In the genomic region with DNA sequence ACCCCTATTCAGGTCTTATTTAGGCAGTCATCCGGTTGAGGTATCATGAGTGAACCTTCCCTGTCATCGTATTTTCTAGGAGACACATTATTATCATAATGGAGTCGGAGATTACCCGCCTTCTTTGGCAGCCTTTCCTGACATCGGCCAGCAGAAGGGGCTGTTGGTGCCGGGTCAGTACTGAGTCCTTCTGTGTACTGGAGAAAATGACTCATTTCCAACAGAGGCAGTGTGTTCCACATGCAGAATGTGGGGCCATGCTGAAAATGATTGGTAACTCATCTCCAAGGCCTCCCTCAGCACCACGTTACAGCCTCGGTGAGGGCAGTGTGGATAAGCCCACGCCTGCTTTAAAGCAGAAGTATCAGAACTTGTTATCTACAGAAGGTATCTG, we compare ENCODE assay signal across 16 mouse cellular contexts.
DNase-seq lines count a peak whose midpoint lies in the region; ATAC-seq lines count a peak whose summit lies in the region.
"Had no signal": no experiment of that assay in that cellular context is flagged by ENCODE, and none has a peak within 500 bp of the region (broad histone marks: within the 10 kb centered on the region; RNA-seq: fewer than 3 reads in every experiment).

No protein-coding gene starts in this region.

- H3K4me1 ChIP-seq in heart, embryonic 11.5 days (ENCODE audit: control insufficient read depth, insufficient read depth, low read length): peaks cover 2% of the 10 kb centered on the region; the same call in 1 of the 2 replicates
- peaks cover 80% of the 10 kb centered on the region for H3K4me1 ChIP-seq in liver, embryonic 13.5 days (replicated peaks)
- peaks cover 28% of the 10 kb centered on the region for H3K4me1 ChIP-seq in liver, embryonic 11.5 days (replicated peaks; ENCODE audit: control insufficient read depth, insufficient read depth, low read length)
- H3K4me1 ChIP-seq in liver, embryonic 16.5 days (ENCODE audit: control insufficient read depth, low read depth, low read length): peaks cover 65% of the 10 kb centered on the region
- no peaks in the 10 kb centered on the region for H3K4me1 ChIP-seq in forebrain, embryonic 11.5 days (replicated peaks; ENCODE audit: control insufficient read depth, insufficient read depth, low read length)
- H3K4me1 ChIP-seq: forebrain, embryonic 13.5 days; hindbrain, embryonic 13.5 days had no signal

- no peaks in the 10 kb centered on the region; the same call in 1 of the 2 replicates for H3K36me3 ChIP-seq in heart, embryonic 11.5 days (ENCODE audit: control insufficient read depth, insufficient read depth, low read length)
- H3K36me3 ChIP-seq in liver, embryonic 13.5 days: peaks cover 42% of the 10 kb centered on the region
- peaks cover 7% of the 10 kb centered on the region; the same call in 1 of the 2 replicates for H3K36me3 ChIP-seq in liver, embryonic 11.5 days (ENCODE audit: control insufficient read depth, insufficient read depth, low read length)
- H3K36me3 ChIP-seq in liver, embryonic 16.5 days (ENCODE audit: control insufficient read depth, insufficient read depth): peaks cover 16% of the 10 kb centered on the region
- H3K36me3 ChIP-seq in forebrain, embryonic 11.5 days (ENCODE audit: control insufficient read depth, insufficient read depth, low read length): no peaks in the 10 kb centered on the region
- H3K36me3 ChIP-seq: hindbrain, embryonic 13.5 days had no signal

- peak; percentile 93 for DNase-seq in heart, adult 11 months
- no peak for DNase-seq in liver, embryonic 13.5 days
- DNase-seq in liver, embryonic 11.5 days (ENCODE audit: low spot score): no peak
- DNase-seq in ZHBTc4 (ENCODE audit: low read depth, low spot score): peak; percentile 36
- DNase-seq in forebrain, embryonic 11.5 days (ENCODE audit: low spot score): no peak
- DNase-seq: cerebellum, adult 11-12 months; gastrocnemius, postnatal 25 days; kidney, postnatal 25 days; thymus, adult 18-20 months had no signal

- WGBS in heart, embryonic 11.5 days (ENCODE audit: insufficient replicate concordance): 77% methylated on average over 9 of the region's 9 CpGs
- WGBS in liver, embryonic 13.5 days (ENCODE audit: insufficient replicate concordance): 70% methylated on average over 9 of the region's 9 CpGs
- WGBS in liver, embryonic 11.5 days: 78% methylated on average over 9 of the region's 9 CpGs
- WGBS in liver, embryonic 16.5 days (ENCODE audit: insufficient replicate concordance): 69% methylated on average over 9 of the region's 9 CpGs
- WGBS in forebrain, embryonic 11.5 days: 77% methylated on average over 9 of the region's 9 CpGs

- H3K27me3 ChIP-seq in heart, embryonic 11.5 days (ENCODE audit: control insufficient read depth, insufficient read depth, low read length): no peaks in the 10 kb centered on the region
- H3K27me3 ChIP-seq in liver, embryonic 13.5 days: no peaks in the 10 kb centered on the region
- no peaks in the 10 kb centered on the region for H3K27me3 ChIP-seq in liver, embryonic 11.5 days (replicated peaks; ENCODE audit: control insufficient read depth, insufficient read depth, low read length)
- H3K27me3 ChIP-seq in liver, embryonic 16.5 days (ENCODE audit: control insufficient read depth, insufficient read depth, low read depth, low read length): no peaks in the 10 kb centered on the region
- no peaks in the 10 kb centered on the region for H3K27me3 ChIP-seq in forebrain, embryonic 11.5 days (ENCODE audit: control insufficient read depth, insufficient read depth, low read length)
- H3K27me3 ChIP-seq: forebrain, embryonic 13.5 days; hindbrain, embryonic 13.5 days had no signal

- H3K4me3 ChIP-seq in heart, embryonic 11.5 days (ENCODE audit: low read depth, low read length): no peak overlapping the region
- no peak overlapping the region for H3K4me3 ChIP-seq in liver, embryonic 13.5 days (replicated peaks)
- H3K4me3 ChIP-seq in liver, embryonic 11.5 days (ENCODE audit: low read depth, low read length): no peak overlapping the region
- no peak overlapping the region for H3K4me3 ChIP-seq in liver, embryonic 16.5 days (ENCODE audit: low read depth, low read length)
- H3K4me3 ChIP-seq in forebrain, embryonic 11.5 days (ENCODE audit: low read depth, low read length): no peak overlapping the region
- H3K4me3 ChIP-seq: embryonic facial prominence, embryonic 10.5 days; forebrain, embryonic 13.5 days; hindbrain, embryonic 13.5 days had no signal

- no peak for ATAC-seq in heart, embryonic 11.5 days (replicated peaks; ENCODE audit: insufficient number of reproducible peaks, low FRiP score, low TSS enrichment)
- no peak for ATAC-seq in liver, embryonic 13.5 days (ENCODE audit: low read depth)
- no peak for ATAC-seq in liver, embryonic 11.5 days (replicated peaks; ENCODE audit: low FRiP score)
- ATAC-seq in liver, embryonic 16.5 days (ENCODE audit: low read depth): no peak
- ATAC-seq in forebrain, embryonic 11.5 days (replicated peaks; ENCODE audit: low FRiP score): no peak
- no peak for ATAC-seq in megakaryocyte-erythroid progenitor cell, adult 5-6 weeks (replicated peaks; ENCODE audit: low FRiP score, low TSS enrichment, poor library complexity, severe bottlenecking)
- ATAC-seq: CD4-positive, CD25-positive, alpha-beta regulatory T cell, adult 4 months; forebrain, embryonic 13.5 days had no signal

- no peak overlapping the region for H3K9ac ChIP-seq in heart, embryonic 11.5 days (ENCODE audit: low read depth, low read length)
- no peak overlapping the region for H3K9ac ChIP-seq in liver, embryonic 13.5 days
- no peak overlapping the region for H3K9ac ChIP-seq in liver, embryonic 11.5 days (ENCODE audit: low read depth, low read length)
- H3K9ac ChIP-seq in liver, embryonic 16.5 days (ENCODE audit: low read depth, low read length): no peak overlapping the region
- no peak overlapping the region for H3K9ac ChIP-seq in forebrain, embryonic 11.5 days (ENCODE audit: low read length)
- H3K9ac ChIP-seq: forebrain, embryonic 13.5 days; hindbrain, embryonic 13.5 days had no signal

- H3K9me3 ChIP-seq in heart, embryonic 11.5 days (replicated peaks; ENCODE audit: control insufficient read depth, low read length): no peaks in the 10 kb centered on the region
- no peaks in the 10 kb centered on the region for H3K9me3 ChIP-seq in liver, embryonic 13.5 days (replicated peaks)
- H3K9me3 ChIP-seq in liver, embryonic 11.5 days (ENCODE audit: control insufficient read depth, low read length): no peaks in the 10 kb centered on the region
- H3K9me3 ChIP-seq in liver, embryonic 16.5 days (replicated peaks; ENCODE audit: control insufficient read depth, low read length): no peaks in the 10 kb centered on the region
- no peaks in the 10 kb centered on the region for H3K9me3 ChIP-seq in forebrain, embryonic 11.5 days (ENCODE audit: control insufficient read depth, low read length)
- H3K9me3 ChIP-seq: embryonic facial prominence, embryonic 10.5 days; forebrain, embryonic 13.5 days; hindbrain, embryonic 13.5 days had no signal

- no peak overlapping the region for H3K27ac ChIP-seq in heart, embryonic 11.5 days (ENCODE audit: low read depth, low read length)
- peak overlapping the region; percentile 47 for H3K27ac ChIP-seq in liver, embryonic 13.5 days
- H3K27ac ChIP-seq in liver, embryonic 11.5 days (ENCODE audit: low read depth, low read length): no peak overlapping the region
- H3K27ac ChIP-seq in liver, embryonic 16.5 days (ENCODE audit: low read length): peak overlapping the region; percentile 25; the same call in 1 of the 2 replicates
- H3K27ac ChIP-seq in forebrain, embryonic 11.5 days (ENCODE audit: low read depth, low read length): no peak overlapping the region
- H3K27ac ChIP-seq: embryonic facial prominence, embryonic 10.5 days; forebrain, embryonic 13.5 days; hindbrain, embryonic 13.5 days had no signal

- no peak overlapping the region for H3K4me2 ChIP-seq in heart, embryonic 11.5 days
- no peak overlapping the region for H3K4me2 ChIP-seq in liver, embryonic 13.5 days
- H3K4me2 ChIP-seq in liver, embryonic 11.5 days: no peak overlapping the region
- H3K4me2 ChIP-seq in liver, embryonic 16.5 days (ENCODE audit: low read depth, low read length): no peak overlapping the region
- no peak overlapping the region for H3K4me2 ChIP-seq in forebrain, embryonic 11.5 days (ENCODE audit: low read depth, low read length, severe bottlenecking)
- H3K4me2 ChIP-seq: forebrain, embryonic 13.5 days; hindbrain, embryonic 13.5 days had no signal

Comparison
In these comparisons a context has a peak if more than half of its experiments do, and no peak if none do; other contexts are left out.
1. H3K27ac ChIP-seq: peak in liver, embryonic 13.5 days (single experiment) and liver, embryonic 16.5 days (single experiment); none in heart, embryonic 11.5 days (single experiment), liver, embryonic 11.5 days (single experiment) and forebrain, embryonic 11.5 days (single experiment).
2. DNase-seq: peak in heart, adult 11 months (single experiment) and ZHBTc4 (single experiment); none in liver, embryonic 13.5 days (single experiment), liver, embryonic 11.5 days (single experiment) and forebrain, embryonic 11.5 days (single experiment).